Mouse (Mus musculus): ENCODE results near the gene Bcl7c. TPM values are rescaled to one million over a fixed set of nuclear protein-coding genes. Genes with fewer than 3 reads are reported as not detected.
A peak's percentile ranks its signal among the peaks of the same experiment; 100 is the strongest.

Bcl7c gene
- polyA plus RNA-seq, 1 experiment from 2014 or later, result 26.9 TPM

GRCm38 (mm10) chr7:127614511-127614890 lies 94.2 kb downstream of the Bcl7c start:
- peaks cover 22% of the 10 kb centered on the region for H3K4me1 ChIP-seq (replicated peaks)
- peak overlapping the region; percentile 87 for H3K9ac ChIP-seq
- H3K4me2 ChIP-seq, result peak overlapping the region; percentile 91
- DNase-seq (peak; percentile 41), ATAC-seq (ENCODE audit: low read depth) (peak; percentile 73)
- H3K27me3 ChIP-seq, result 0 out of 2 replicates have a peak, but pooled peaks cover 6% of the 10 kb centered on the region
- H3K27ac ChIP-seq, result peak overlapping the region; percentile 60
- H3K9me3 ChIP-seq (replicated peaks), result no peaks in the 10 kb centered on the region
- H3K36me3 ChIP-seq, result peaks cover 34% of the 10 kb centered on the region
- peak overlapping the region; percentile 78 for H3K4me3 ChIP-seq (replicated peaks)
- under 1% methylated on average over 33 of the region's 44 CpGs for WGBS (ENCODE audit: insufficient replicate concordance)

GRCm38 (mm10) chr7:127614091-127614490 lies 94.6 kb downstream of the Bcl7c start:
- DNase-seq (no peak), ATAC-seq (ENCODE audit: low read depth) (no peak)
- Histone ChIP-seq H3K36me3 (peaks cover 34% of the 10 kb centered on the region), H3K9ac (peak overlapping the region; percentile 87), H3K27ac (peak overlapping the region; percentile 60), H3K9me3 (replicated peaks) (no peaks in the 10 kb centered on the region), H3K4me3 (replicated peaks) (peak overlapping the region; percentile 78), H3K4me2 (peak overlapping the region; percentile 91), H3K27me3 (0 out of 2 replicates have a peak, but pooled peaks cover 6% of the 10 kb centered on the region), H3K4me1 (replicated peaks) (peaks cover 22% of the 10 kb centered on the region)
- 31% methylated on average over 8 of the region's 8 CpGs for WGBS (ENCODE audit: insufficient replicate concordance)

GRCm38 (mm10) chr7:127613501-127613900 lies 95.2 kb downstream of the Bcl7c start:
- H3K4me1 ChIP-seq (replicated peaks), result peaks cover 22% of the 10 kb centered on the region
- no peak overlapping the region for H3K27ac ChIP-seq
- peaks cover 38% of the 10 kb centered on the region for H3K36me3 ChIP-seq
- 0 out of 2 replicates have a peak, but pooled peaks cover 6% of the 10 kb centered on the region for H3K27me3 ChIP-seq
- no peak for ATAC-seq (ENCODE audit: low read depth)
- no peak for DNase-seq
- peak overlapping the region; percentile 91; the same call in 1 of the 2 replicates for H3K4me2 ChIP-seq
- WGBS (ENCODE audit: insufficient replicate concordance), result 89% methylated on average over 8 of the region's 8 CpGs
- 0 out of 2 replicates have a peak overlapping the region, but pooled peaks have one; percentile 78 for H3K4me3 ChIP-seq (replicated peaks)
- H3K9ac ChIP-seq, result no peak overlapping the region
- no peaks in the 10 kb centered on the region for H3K9me3 ChIP-seq (replicated peaks)

DNA sequence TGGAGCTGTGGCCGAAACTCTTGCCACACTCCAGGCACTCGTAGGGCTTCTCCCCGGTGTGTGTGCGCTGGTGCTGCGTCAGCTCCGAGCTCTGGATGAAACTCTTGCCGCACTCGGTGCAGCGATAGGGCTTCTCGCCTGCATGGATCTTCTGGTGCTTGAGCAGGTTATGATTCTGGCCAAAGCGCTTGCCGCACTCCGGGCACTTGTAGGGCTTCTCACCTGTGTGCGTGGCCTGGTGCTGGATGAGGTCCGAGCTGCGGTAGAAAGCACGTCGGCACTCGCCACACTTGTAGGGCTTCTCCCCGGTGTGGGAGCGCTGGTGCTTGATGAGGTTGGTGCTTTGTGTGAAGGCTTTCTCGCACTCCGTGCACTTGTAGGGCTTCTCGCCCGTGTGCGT lies 97.2 kb downstream of the Bcl7c start:
- Histone ChIP-seq H3K4me3 (replicated peaks) (no peak overlapping the region), H3K27me3 (0 out of 2 replicates have a peak, but pooled peaks cover 6% of the 10 kb centered on the region), H3K36me3 (peaks cover 46% of the 10 kb centered on the region), H3K4me2 (no peak overlapping the region), H3K27ac (no peak overlapping the region), H3K4me1 (replicated peaks) (peaks cover 22% of the 10 kb centered on the region), H3K9ac (no peak overlapping the region), H3K9me3 (replicated peaks) (no peaks in the 10 kb centered on the region)
- ATAC-seq (ENCODE audit: low read depth) (no peak), DNase-seq (no peak)
- 93% methylated on average over 26 of the region's 26 CpGs for WGBS (ENCODE audit: insufficient replicate concordance)

MicroRNAs within 50 kb of the gene (microRNA counts, 519-probe panel; counts per million panel counts)
- microRNA mmu-miR-762, result 114 counts per million

Small RNAs within 50 kb of the gene (microRNA-seq; reads per million reads assigned to microRNA genes)
- gene Mir762, result not detected

Other genes starting within 250 kb of the Bcl7c start
- 19.4 and 24.0 TPM in 2 replicates for gene Prr14, start 249.3 kb downstream of the Bcl7c start, polyA plus RNA-seq (2015; fragmentation: Nextera tagmentation; extraction: Ambion mirVana)
- 3.6 and 3.7 TPM in 2 replicates for gene Fbrs, start 229.7 kb downstream of the Bcl7c start, polyA plus RNA-seq (2015; fragmentation: Nextera tagmentation; extraction: Ambion mirVana)
- 12.6 and 14.5 TPM in 2 replicates for gene Srcap, start 196.9 kb downstream of the Bcl7c start, polyA plus RNA-seq (2015; fragmentation: Nextera tagmentation; extraction: Ambion mirVana)
- 6.1 TPM in 2 replicates for gene Gm42715, start 189.3 kb downstream of the Bcl7c start, polyA plus RNA-seq (2015; fragmentation: Nextera tagmentation; extraction: Ambion mirVana)
- gene Tmem265, start 147.5 kb downstream of the Bcl7c start, polyA plus RNA-seq (2015; fragmentation: Nextera tagmentation; extraction: Ambion mirVana), result 3.3 and 4.0 TPM in 2 replicates
- 19.3 and 20.2 TPM in 2 replicates for gene Phkg2, start 135.6 kb downstream of the Bcl7c start, polyA plus RNA-seq (2015; fragmentation: Nextera tagmentation; extraction: Ambion mirVana)
- gene Ccdc189, start 120.3 kb downstream of the Bcl7c start, polyA plus RNA-seq (2015; fragmentation: Nextera tagmentation; extraction: Ambion mirVana), result 7.3 TPM in 2 replicates
- 18.8 and 25.3 TPM in 2 replicates for gene Rnf40, start 120.2 kb downstream of the Bcl7c start, polyA plus RNA-seq (2015; fragmentation: Nextera tagmentation; extraction: Ambion mirVana)
- gene Zfp629, start 93.1 kb downstream of the Bcl7c start, polyA plus RNA-seq (2015; fragmentation: Nextera tagmentation; extraction: Ambion mirVana), result 1.6 and 1.8 TPM in 2 replicates
- gene Ctf1, start 3.8 kb upstream of the Bcl7c start, polyA plus RNA-seq (2015; fragmentation: Nextera tagmentation; extraction: Ambion mirVana), result 1.8 and 2.2 TPM in 2 replicates
- gene Ctf2, start 23.2 kb upstream of the Bcl7c start, polyA plus RNA-seq (2015; fragmentation: Nextera tagmentation; extraction: Ambion mirVana), result 0.07 and 0.16 TPM in 2 replicates
- 3.1 and 3.3 TPM in 2 replicates for gene Fbxl19, start 35.6 kb upstream of the Bcl7c start, polyA plus RNA-seq (2015; fragmentation: Nextera tagmentation; extraction: Ambion mirVana)
- 11.2 and 11.4 TPM in 2 replicates for gene Orai3, start 60.9 kb upstream of the Bcl7c start, polyA plus RNA-seq (2015; fragmentation: Nextera tagmentation; extraction: Ambion mirVana)
- gene Setd1a, start 67.7 kb upstream of the Bcl7c start, polyA plus RNA-seq (2015; fragmentation: Nextera tagmentation; extraction: Ambion mirVana), result 8.4 and 9.0 TPM in 2 replicates
- not detected in 2 replicates for gene Gm49388, start 76.7 kb upstream of the Bcl7c start, polyA plus RNA-seq (2015; fragmentation: Nextera tagmentation; extraction: Ambion mirVana)
- 37.8 and 39.3 TPM in 2 replicates for gene Hsd3b7, start 91.7 kb upstream of the Bcl7c start, polyA plus RNA-seq (2015; fragmentation: Nextera tagmentation; extraction: Ambion mirVana)
- gene Stx4a, start 115.4 kb upstream of the Bcl7c start, polyA plus RNA-seq (2015; fragmentation: Nextera tagmentation; extraction: Ambion mirVana), result 17.4 and 17.5 TPM in 2 replicates
- gene Stx1b, start 115.6 kb upstream of the Bcl7c start, polyA plus RNA-seq (2015; fragmentation: Nextera tagmentation; extraction: Ambion mirVana), result 0.22 and 0.41 TPM in 2 replicates
- gene Zfp646, start 167.3 kb upstream of the Bcl7c start, polyA plus RNA-seq (2015; fragmentation: Nextera tagmentation; extraction: Ambion mirVana), result 3.7 and 5.0 TPM in 2 replicates
- gene Zfp668, start 167.9 kb upstream of the Bcl7c start, polyA plus RNA-seq (2015; fragmentation: Nextera tagmentation; extraction: Ambion mirVana), result 7.3 and 7.6 TPM in 2 replicates
- gene Prss53, start 182.0 kb upstream of the Bcl7c start, polyA plus RNA-seq (2015; fragmentation: Nextera tagmentation; extraction: Ambion mirVana), result 0.19 and 0.24 TPM in 2 replicates
- not detected in 2 replicates for gene Gm21974, start 186.5 kb upstream of the Bcl7c start, polyA plus RNA-seq (2015; fragmentation: Nextera tagmentation; extraction: Ambion mirVana)
- gene Vkorc1, start 186.7 kb upstream of the Bcl7c start, polyA plus RNA-seq (2015; fragmentation: Nextera tagmentation; extraction: Ambion mirVana), result 86.9 and 89.1 TPM in 2 replicates
- gene Bckdk, start 195.1 kb upstream of the Bcl7c start, polyA plus RNA-seq (2015; fragmentation: Nextera tagmentation; extraction: Ambion mirVana), result 64.4 and 70.0 TPM in 2 replicates
- gene Kat8, start 203.6 kb upstream of the Bcl7c start, polyA plus RNA-seq (2015; fragmentation: Nextera tagmentation; extraction: Ambion mirVana), result 20.5 and 22.7 TPM in 2 replicates
- 5.8 and 6.4 TPM in 2 replicates for gene Prss8, start 221.2 kb upstream of the Bcl7c start, polyA plus RNA-seq (2015; fragmentation: Nextera tagmentation; extraction: Ambion mirVana)
- gene Prss36, start 237.8 kb upstream of the Bcl7c start, polyA plus RNA-seq (2015; fragmentation: Nextera tagmentation; extraction: Ambion mirVana), result 4.0 and 4.1 TPM in 2 replicates